ENCODE assay signal across 21 mouse cellular contexts in the genomic region with DNA sequence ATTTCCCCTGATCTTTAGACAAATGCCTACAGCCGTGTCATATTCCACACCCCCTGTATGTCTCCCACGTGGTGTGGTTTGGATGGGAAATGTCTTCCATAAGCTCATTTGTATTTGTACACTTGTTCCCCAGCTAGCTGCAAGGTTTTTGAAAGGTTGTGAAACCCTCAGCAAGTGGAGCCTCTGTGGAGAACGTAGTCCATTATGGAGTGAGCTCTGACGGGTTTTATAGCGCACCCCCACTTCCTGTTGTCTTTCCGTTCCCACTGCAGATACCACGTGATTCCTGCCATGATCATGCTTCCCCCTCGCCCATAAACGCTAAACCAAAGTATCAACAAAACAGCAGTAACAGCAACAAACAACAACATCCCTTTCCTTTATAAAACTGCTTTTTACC.
DNase-seq lines count a peak whose midpoint lies in the region; ATAC-seq lines count a peak whose summit lies in the region.
"Had no signal": no experiment of that assay in that cellular context is flagged by ENCODE, and none has a peak within 500 bp of the region (broad histone marks: within the 10 kb centered on the region; RNA-seq: fewer than 3 reads in every experiment).

No protein-coding gene starts in this region.

- H3K27me3 ChIP-seq in forebrain, embryonic 12.5 days: no peaks in the 10 kb centered on the region
- H3K27me3 ChIP-seq: embryonic facial prominence, embryonic 12.5 days; forebrain, embryonic 13.5 days; forebrain, embryonic 15.5 days had no signal

- 85% methylated on average over 9 of the region's 9 CpGs for WGBS in forebrain, embryonic 12.5 days

- H3K36me3 ChIP-seq in forebrain, embryonic 12.5 days (replicated peaks): no peaks in the 10 kb centered on the region
- H3K36me3 ChIP-seq: embryonic facial prominence, embryonic 10.5 days; embryonic facial prominence, embryonic 12.5 days; forebrain, embryonic 10.5 days; forebrain, embryonic 15.5 days had no signal

- H3K4me3 ChIP-seq in forebrain, embryonic 12.5 days (replicated peaks): no peak overlapping the region
- H3K4me3 ChIP-seq: embryonic facial prominence, embryonic 10.5 days; embryonic facial prominence, embryonic 12.5 days; erythroblast, embryonic 14.5 days; forebrain, embryonic 10.5 days; forebrain, embryonic 13.5 days; forebrain, embryonic 15.5 days had no signal

- no peak overlapping the region for H3K9ac ChIP-seq in forebrain, embryonic 12.5 days
- H3K9ac ChIP-seq: embryonic facial prominence, embryonic 12.5 days; forebrain, embryonic 13.5 days; forebrain, embryonic 15.5 days; forebrain, postnatal 0 days had no signal

- H3K4me1 ChIP-seq in forebrain, embryonic 12.5 days: no peaks in the 10 kb centered on the region; the same call in 1 of the 2 replicates
- H3K4me1 ChIP-seq: embryonic facial prominence, embryonic 10.5 days; forebrain, embryonic 15.5 days had no signal

- no peak overlapping the region for H3K27ac ChIP-seq in forebrain, embryonic 12.5 days
- H3K27ac ChIP-seq: embryonic facial prominence, embryonic 12.5 days; forebrain, embryonic 10.5 days; forebrain, embryonic 13.5 days; forebrain, embryonic 15.5 days had no signal

- H3K9me3 ChIP-seq in forebrain, embryonic 12.5 days: no peaks in the 10 kb centered on the region
- H3K9me3 ChIP-seq: embryonic facial prominence, embryonic 10.5 days; embryonic facial prominence, embryonic 12.5 days; forebrain, embryonic 10.5 days; forebrain, embryonic 13.5 days; forebrain, embryonic 15.5 days had no signal

- DNase-seq in layer of hippocampus, postnatal 25 days (ENCODE audit: extremely low spot score in 1 of 2, low spot score in 1 of 2): no peak
- DNase-seq: adrenal gland, adult 2 months; adrenal gland, postnatal 10 days; adrenal gland, postnatal 25 days; cerebellum, adult 11 months; cerebellum, adult 18-20 months; cerebellum, adult 8-10 months; cerebellum, adult 9-11 months; cerebellum, postnatal 14 days; cerebellum, postnatal 36 days; forebrain, postnatal 0 days had no signal

- H3K4me2 ChIP-seq in forebrain, embryonic 12.5 days: no peak overlapping the region
- H3K4me2 ChIP-seq: embryonic facial prominence, embryonic 12.5 days; forebrain, embryonic 13.5 days; forebrain, embryonic 15.5 days had no signal

- peak; percentile 36; the same call in 1 of the 2 replicates for ATAC-seq in common myeloid progenitor, adult 5-6 weeks (replicated peaks; ENCODE audit: low read depth, poor library complexity, severe bottlenecking)
- peak; percentile 93 for ATAC-seq in granulocyte monocyte progenitor cell, adult 5-6 weeks (replicated peaks; ENCODE audit: poor library complexity, severe bottlenecking)
- ATAC-seq in megakaryocyte progenitor cell, adult 5-6 weeks (replicated peaks; ENCODE audit: poor library complexity): peak; percentile 65
- no peak for ATAC-seq in forebrain, embryonic 12.5 days (ENCODE audit: low FRiP score)
- ATAC-seq: forebrain, embryonic 13.5 days; forebrain, embryonic 15.5 days; forebrain, postnatal 0 days had no signal
